In the genomic region with DNA sequence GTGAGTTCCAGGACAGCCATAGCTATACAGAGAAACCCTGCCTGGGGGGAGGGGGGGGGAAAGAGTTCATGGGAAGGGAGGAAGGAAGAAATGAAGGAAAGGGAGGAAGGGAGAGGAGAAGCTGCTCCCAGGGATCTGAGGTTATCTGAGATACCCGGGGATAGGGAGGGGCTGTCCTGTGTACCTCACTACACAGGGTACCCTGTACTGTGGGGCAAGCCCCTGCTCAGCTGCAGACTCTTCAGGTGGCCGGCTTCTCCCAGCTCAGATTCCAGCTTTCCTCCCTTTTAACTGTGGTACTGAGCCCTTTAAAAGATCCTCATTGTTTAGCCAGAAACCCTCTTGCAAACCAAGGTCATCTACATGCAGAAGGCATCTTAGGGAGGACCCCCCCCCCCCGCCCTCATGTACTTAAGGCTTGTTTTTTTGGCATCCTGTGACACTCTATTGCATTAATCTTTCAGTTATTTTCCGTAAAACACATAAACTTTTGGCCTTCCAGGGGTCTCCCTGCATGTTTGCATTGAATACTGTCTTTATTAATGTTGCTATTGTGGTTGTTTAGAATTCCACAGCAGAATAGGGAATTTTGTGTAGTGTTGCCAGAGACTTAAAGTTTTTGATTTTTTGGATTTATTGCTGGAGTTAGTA, we compare ENCODE assay signal across 11 mouse cellular contexts. TPM values are rescaled to one million over a fixed set of nuclear protein-coding genes. Genes with fewer than 3 reads are reported as not detected.
DNase-seq lines count a peak whose midpoint lies in the region; ATAC-seq and TF ChIP-seq lines count a peak whose summit lies in the region.
"Had no signal": no experiment of that assay in that cellular context is flagged by ENCODE, and none has a peak within 500 bp of the region (broad histone marks: within the 10 kb centered on the region; RNA-seq: fewer than 3 reads in every experiment).

No protein-coding gene starts in this region.

- no peak for DNase-seq in layer of hippocampus, adult 2 months (ENCODE audit: low spot score in 2 of 2)
- no peak for DNase-seq in layer of hippocampus, adult 8-10 months (ENCODE audit: low spot score in 2 of 2)
- DNase-seq in embryo, embryonic 10.5 days (ENCODE audit: low spot score) = no peak
- DNase-seq in lung, postnatal 10 days = no peak
- DNase-seq: cerebellum, adult 8-10 months; thymus, postnatal 4 days had no signal

- WGBS in embryonic facial prominence, embryonic 15.5 days = 40% methylated on average over 4 of the region's 4 CpGs
- 49% methylated on average over 4 of the region's 4 CpGs for WGBS in hindbrain, embryonic 15.5 days
- WGBS in neural tube, embryonic 13.5 days = 42% methylated on average over 4 of the region's 4 CpGs

- no peaks in the 10 kb centered on the region for H3K27me3 ChIP-seq in embryonic facial prominence, embryonic 15.5 days
- H3K27me3 ChIP-seq in hindbrain, embryonic 15.5 days = no peaks in the 10 kb centered on the region
- no peaks in the 10 kb centered on the region for H3K27me3 ChIP-seq in neural tube, embryonic 13.5 days
- H3K27me3 ChIP-seq: heart, embryonic 15.5 days had no signal

- H3K4me2 ChIP-seq in embryonic facial prominence, embryonic 15.5 days (replicated peaks) = no peak overlapping the region
- no peak overlapping the region for H3K4me2 ChIP-seq in hindbrain, embryonic 15.5 days
- H3K4me2 ChIP-seq in neural tube, embryonic 13.5 days = no peak overlapping the region
- H3K4me2 ChIP-seq: heart, embryonic 15.5 days had no signal

- H3K9ac ChIP-seq in embryonic facial prominence, embryonic 15.5 days = no peak overlapping the region
- H3K9ac ChIP-seq in hindbrain, embryonic 15.5 days = no peak overlapping the region
- H3K9ac ChIP-seq in neural tube, embryonic 13.5 days = no peak overlapping the region
- H3K9ac ChIP-seq: heart, embryonic 15.5 days; liver, embryonic 14.5 days had no signal

- H3K36me3 ChIP-seq in embryonic facial prominence, embryonic 15.5 days = no peaks in the 10 kb centered on the region
- H3K36me3 ChIP-seq in hindbrain, embryonic 15.5 days = no peaks in the 10 kb centered on the region
- no peaks in the 10 kb centered on the region for H3K36me3 ChIP-seq in neural tube, embryonic 13.5 days
- H3K36me3 ChIP-seq: heart, embryonic 15.5 days had no signal

- 0 out of 2 replicates have a peak, but pooled peaks have one; percentile 37 for ATAC-seq in embryonic facial prominence, embryonic 15.5 days (ENCODE audit: insufficient number of reproducible peaks, low FRiP score, low TSS enrichment, low read depth)
- no peak for ATAC-seq in hindbrain, embryonic 15.5 days (ENCODE audit: low FRiP score, low read depth)
- ATAC-seq in neural tube, embryonic 13.5 days (ENCODE audit: low read depth) = peak; percentile 55; the same call in 1 of the 2 replicates

- TF ChIP-seq CTCF in layer of hippocampus, adult 2 months (conservative IDR thresholded peaks at IDR 0.05) = no peak

- H3K27ac ChIP-seq in layer of hippocampus, adult 2 months = peak overlapping the region; percentile 59; the same call in 1 of the 2 replicates
- H3K27ac ChIP-seq in embryonic facial prominence, embryonic 15.5 days (replicated peaks) = peak overlapping the region; percentile 65; the same call in 1 of the 2 replicates
- H3K27ac ChIP-seq in hindbrain, embryonic 15.5 days (replicated peaks) = peak overlapping the region; percentile 68
- peak overlapping the region; percentile 86 for H3K27ac ChIP-seq in neural tube, embryonic 13.5 days (replicated peaks)
- H3K27ac ChIP-seq: heart, embryonic 15.5 days; liver, embryonic 14.5 days had no signal

- H3K9me3 ChIP-seq in embryonic facial prominence, embryonic 15.5 days (replicated peaks) = no peaks in the 10 kb centered on the region
- H3K9me3 ChIP-seq in hindbrain, embryonic 15.5 days = no peaks in the 10 kb centered on the region
- no peaks in the 10 kb centered on the region for H3K9me3 ChIP-seq in neural tube, embryonic 13.5 days
- H3K9me3 ChIP-seq: heart, embryonic 15.5 days had no signal

- peaks cover 16% of the 10 kb centered on the region for H3K4me1 ChIP-seq in embryonic facial prominence, embryonic 15.5 days
- H3K4me1 ChIP-seq in hindbrain, embryonic 15.5 days (replicated peaks) = peaks cover 17% of the 10 kb centered on the region
- peaks cover 46% of the 10 kb centered on the region for H3K4me1 ChIP-seq in neural tube, embryonic 13.5 days (replicated peaks)

- H3K4me3 ChIP-seq in layer of hippocampus, adult 2 months = no peak overlapping the region
- H3K4me3 ChIP-seq in embryonic facial prominence, embryonic 15.5 days (replicated peaks) = no peak overlapping the region
- no peak overlapping the region for H3K4me3 ChIP-seq in hindbrain, embryonic 15.5 days
- H3K4me3 ChIP-seq in neural tube, embryonic 13.5 days = no peak overlapping the region
- H3K4me3 ChIP-seq: heart, embryonic 15.5 days had no signal

RNA-seq across cellular contexts. Expression of gene Ndufv3, which starts 21.0 kb away (rescaled TPM):
- 100 to 1,000 TPM; 257 to 258 TPM for total RNA-seq in layer of hippocampus, adult 2 months (2021)
- 100 to 1,000 TPM; 239 to 270 (median 244) TPM for total RNA-seq in layer of hippocampus, adult 8-10 months (2022)
- 271 and 272 TPM in 2 replicates for polyA plus RNA-seq in embryonic facial prominence, embryonic 15.5 days (2015; fragmentation: Nextera tagmentation; extraction: Ambion mirVana)
- polyA plus RNA-seq in hindbrain, embryonic 15.5 days (2015; fragmentation: Nextera tagmentation; extraction: Ambion mirVana) = 445 and 471 TPM in 2 replicates
- 405 and 454 TPM in 2 replicates for polyA plus RNA-seq in neural tube, embryonic 13.5 days (2015; fragmentation: Nextera tagmentation; extraction: Ambion mirVana)

RNA-seq across cellular contexts. Expression of gene Wdr4, which starts 21.2 kb away (rescaled TPM):
- total RNA-seq in layer of hippocampus, adult 2 months (2021) = 10 to 100 TPM; 25.9 to 29.9 TPM
- 10 to 100 TPM; 20.3 to 32.1 (median 23.7) TPM for total RNA-seq in layer of hippocampus, adult 8-10 months (2022)
- 32.7 and 34.9 TPM in 2 replicates for polyA plus RNA-seq in embryonic facial prominence, embryonic 15.5 days (2015; fragmentation: Nextera tagmentation; extraction: Ambion mirVana)
- 37.2 and 38.1 TPM in 2 replicates for polyA plus RNA-seq in hindbrain, embryonic 15.5 days (2015; fragmentation: Nextera tagmentation; extraction: Ambion mirVana)
- 31.7 and 32.1 TPM in 2 replicates for polyA plus RNA-seq in neural tube, embryonic 13.5 days (2015; fragmentation: Nextera tagmentation; extraction: Ambion mirVana)

RNA-seq across cellular contexts. Expression of gene Pknox1, which starts 23.6 kb away (rescaled TPM):
- total RNA-seq in layer of hippocampus, adult 2 months (2021) = 10 to 100 TPM; 13.6 to 14.6 TPM
- total RNA-seq in layer of hippocampus, adult 8-10 months (2022) = 10 to 100 TPM; 12.9 to 17.5 (median 15.9) TPM
- polyA plus RNA-seq in embryonic facial prominence, embryonic 15.5 days (2015; fragmentation: Nextera tagmentation; extraction: Ambion mirVana) = 26.6 and 28.2 TPM in 2 replicates
- polyA plus RNA-seq in hindbrain, embryonic 15.5 days (2015; fragmentation: Nextera tagmentation; extraction: Ambion mirVana) = 33.9 and 36.7 TPM in 2 replicates
- polyA plus RNA-seq in neural tube, embryonic 13.5 days (2015; fragmentation: Nextera tagmentation; extraction: Ambion mirVana) = 48.0 and 52.6 TPM in 2 replicates
